Mouse (Mus musculus) neural tube, embryonic 13.5 days (tissue): ENCODE results near the gene Atp6v1g1. TPM values are rescaled to one million over a fixed set of nuclear protein-coding genes. Genes with fewer than 3 reads are reported as not detected.

Experiments used
- ATAC-seq: fragments of 200-750 bp; cut with Nextera tagmentation; 2 replicates; pipeline ENCODE4 v1.8.0; 2017; ENCODE audit warnings: low read depth, mild to moderate bottlenecking, moderate TSS enrichment, moderate library complexity
- H3K27ac ChIP-seq: fragments of 300-500 bp; sonication (generic); replicated peaks from 2 replicates; pipeline ENCODE4 v1.5.1; 2015; ENCODE audit warnings: moderate library complexity, mild to moderate bottlenecking, inconsistent platforms
- H3K27me3 ChIP-seq: fragments of 300-500 bp; sonication (generic); 2 replicates; pipeline ENCODE4 v1.6.1; 2015; ENCODE audit warnings: mild to moderate bottlenecking, inconsistent platforms
- H3K36me3 ChIP-seq: fragments of 300-500 bp; sonication (generic); 2 replicates; pipeline ENCODE4 v1.6.1; 2015; ENCODE audit warnings: mild to moderate bottlenecking, inconsistent platforms
- H3K4me1 ChIP-seq: fragments of 300-500 bp; sonication (generic); replicated peaks from 2 replicates; pipeline ENCODE4 v1.6.1; 2015; ENCODE audit warnings: inconsistent platforms
- H3K4me2 ChIP-seq: fragments of 300-500 bp; sonication (generic); 2 replicates; pipeline ENCODE4 v1.6.1; 2015; ENCODE audit warnings: inconsistent platforms, mild to moderate bottlenecking, moderate library complexity
- H3K4me3 ChIP-seq: fragments of 300-500 bp; sonication (generic); 2 replicates; pipeline ENCODE4 v1.5.1; 2015; ENCODE audit warnings: mild to moderate bottlenecking, inconsistent platforms
- H3K9ac ChIP-seq: fragments of 300-500 bp; sonication (generic); 2 replicates; pipeline ENCODE4 v1.6.1; 2015; ENCODE audit warnings: moderate library complexity, mild to moderate bottlenecking, inconsistent platforms
- H3K9me3 ChIP-seq: fragments of 300-500 bp; sonication (generic); 2 replicates; pipeline ENCODE4 v1.6.1; 2016; ENCODE audit warnings: inconsistent platforms
- WGBS: fragments of 180-500 bp; shearing (Covaris S2); methylation state at CpG from one replicate; pipeline ENCODE4 v1.1.7; 2015; 5-methylcytosine and 5-hydroxymethylcytosine counted together
- polyA plus RNA-seq: library from polyadenylated mRNA; unstranded; fragments of >200 nt; fragmentation: Nextera tagmentation; extraction: Ambion mirVana; gene quantifications from 2 replicates; pipeline ENCODE4 v1.2.1, GENCODE M21; 2015

The Atp6v1g1 gene
- 450 and 499 TPM in 2 replicates for polyA plus RNA-seq

DNA sequence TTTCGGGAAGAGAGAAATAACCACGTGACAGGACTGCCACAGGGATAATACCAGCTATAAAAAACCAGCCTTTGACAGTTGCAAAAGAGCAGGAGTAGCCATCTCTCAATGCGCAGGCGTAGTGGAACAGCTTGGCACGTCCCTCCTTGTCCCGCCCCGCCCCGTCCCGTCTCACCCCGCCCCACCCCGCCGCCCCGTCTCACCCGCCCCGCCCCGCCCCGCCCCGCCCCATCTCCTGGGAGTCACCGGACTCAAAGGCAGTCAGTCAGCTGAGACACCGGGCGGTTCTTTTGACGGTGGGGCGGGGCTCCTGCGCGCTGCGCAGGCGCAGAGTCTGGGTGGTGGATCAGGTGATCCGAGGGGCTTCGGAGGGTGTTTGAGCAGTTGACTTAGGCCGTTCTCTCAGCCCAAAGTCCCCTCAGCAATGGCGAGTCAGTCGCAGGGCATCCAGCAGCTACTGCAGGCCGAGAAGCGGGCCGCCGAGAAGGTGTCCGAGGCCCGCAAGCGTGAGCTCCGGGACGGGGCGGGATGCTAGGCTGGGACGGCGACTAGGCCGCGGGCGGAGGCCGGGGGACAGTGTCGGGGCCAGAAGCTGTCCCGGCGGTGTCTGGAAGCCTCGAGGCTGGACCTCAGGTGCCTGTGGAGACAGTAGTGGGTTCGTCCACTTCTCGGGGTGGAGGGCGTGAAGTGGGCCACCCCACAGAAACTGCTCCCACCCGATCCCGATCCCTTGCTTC is at the start of gene Atp6v1g1:
Gene Atp6v1g1 (plus strand): TSS at position 279 of the 737 bp plus-strand sequence.
- peak within 1 kb of the TSS; percentile 88 for H3K4me3 ChIP-seq
- peak within 1 kb of the TSS; percentile 88 for H3K27ac ChIP-seq
- peak; percentile 96 for ATAC-seq
- peaks cover 37% of the 10 kb centered on the region for H3K4me1 ChIP-seq
- peak within 1 kb of the TSS; percentile 83 for H3K4me2 ChIP-seq
- H3K36me3 ChIP-seq, result peaks cover 18% of the 10 kb centered on the region
- no peaks in the 10 kb centered on the region for H3K9me3 ChIP-seq
- H3K9ac ChIP-seq, result peak within 1 kb of the TSS; percentile 94
- H3K27me3 ChIP-seq, result no peaks in the 10 kb centered on the region
- under 1% methylated on average over 38 of the region's 57 CpGs for WGBS

DNA sequence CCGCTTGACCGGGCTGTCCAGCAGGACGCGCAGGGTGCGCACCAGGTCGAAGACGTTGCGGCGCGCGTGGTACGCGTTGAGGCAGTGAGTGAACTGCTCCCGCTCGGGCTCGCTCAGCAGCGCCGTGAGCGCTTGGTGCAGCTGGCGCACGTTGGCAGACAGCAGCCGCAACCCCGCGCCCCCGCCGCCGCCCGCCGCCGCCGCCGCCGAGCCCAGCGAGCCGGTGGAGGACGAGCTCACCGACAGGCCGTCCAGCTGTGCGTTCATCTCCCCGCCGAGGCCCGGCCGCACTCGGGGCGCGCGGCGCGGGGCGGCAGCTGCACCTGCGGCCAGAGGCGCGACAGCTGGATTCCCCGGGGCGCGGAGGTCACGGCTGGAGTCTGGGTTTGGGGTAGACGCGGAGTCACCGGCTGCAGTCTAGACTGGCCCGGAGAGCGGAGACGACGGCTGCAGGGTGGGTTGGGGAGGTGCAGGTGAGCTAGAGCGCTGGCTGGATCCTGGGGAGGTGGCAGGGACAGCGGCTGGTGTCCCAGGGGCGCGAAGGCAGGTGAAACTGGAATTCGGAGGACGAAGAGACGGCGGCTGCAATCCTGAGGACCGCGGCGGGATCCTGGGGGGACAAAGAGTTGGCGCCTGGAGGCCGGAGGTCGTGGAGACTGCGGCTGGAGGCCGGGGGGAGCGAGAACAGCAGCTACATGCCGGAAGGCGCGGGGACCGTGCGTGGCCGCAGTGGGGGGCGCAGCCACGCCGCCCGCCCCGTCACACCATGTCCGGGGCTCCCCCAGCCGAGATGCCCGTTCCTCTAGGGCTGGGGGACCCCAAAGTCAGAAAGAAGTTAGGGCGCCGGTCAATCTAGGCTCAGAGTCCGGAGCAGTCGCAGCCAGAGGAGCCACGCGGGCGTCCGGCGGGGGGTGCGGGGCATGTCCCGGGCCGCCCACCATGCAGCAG is 49.3 kb upstream of the Atp6v1g1 start:
- Histone ChIP-seq H3K4me1 (peaks cover 52% of the 10 kb centered on the region), H3K36me3 (no peaks in the 10 kb centered on the region), H3K27me3 (peaks cover 9% of the 10 kb centered on the region; the same call in 1 of the 2 replicates), H3K27ac (no peak overlapping the region), H3K4me2 (peak overlapping the region; percentile 87), H3K9me3 (no peaks in the 10 kb centered on the region), H3K9ac (peak overlapping the region; percentile 73), H3K4me3 (peak overlapping the region; percentile 68)
- WGBS, result 1% methylated on average over 90 of the region's 107 CpGs
- ATAC-seq, result peak; percentile 66

DNA sequence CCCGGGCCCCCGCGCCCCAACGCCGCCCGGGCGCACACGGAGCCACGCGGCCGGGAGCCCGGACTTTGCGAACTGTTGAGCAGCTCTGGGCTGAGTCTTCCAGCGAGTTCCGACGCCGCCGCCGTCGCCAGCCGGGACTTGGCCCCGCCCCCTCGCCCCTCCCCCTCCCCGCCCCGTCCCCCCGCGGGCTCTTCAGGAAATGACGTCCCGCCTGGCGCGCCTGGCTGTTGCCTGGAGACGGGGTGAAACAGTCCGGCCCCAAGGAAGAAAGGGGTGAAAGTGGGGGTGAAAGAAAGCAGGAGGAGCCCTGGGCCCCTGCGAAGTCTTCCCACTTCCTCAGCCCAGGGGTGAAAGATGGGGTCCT is 48.7 kb upstream of the Atp6v1g1 start, which contains the start of gene Whrn:
Gene Whrn (minus strand): TSS at position 77 of the 364 bp plus-strand sequence.
- WGBS, result under 1% methylated on average over 32 of the region's 34 CpGs
- Histone ChIP-seq H3K27ac (no peak within 1 kb of the TSS), H3K4me1 (peaks cover 47% of the 10 kb centered on the region), H3K27me3 (peaks cover 12% of the 10 kb centered on the region; the same call in 1 of the 2 replicates), H3K9me3 (no peaks in the 10 kb centered on the region), H3K36me3 (no peaks in the 10 kb centered on the region), H3K9ac (peak within 1 kb of the TSS; percentile 73), H3K4me2 (peak within 1 kb of the TSS; percentile 87), H3K4me3 (peak within 1 kb of the TSS; percentile 68)
- peak; percentile 76 for ATAC-seq

DNA sequence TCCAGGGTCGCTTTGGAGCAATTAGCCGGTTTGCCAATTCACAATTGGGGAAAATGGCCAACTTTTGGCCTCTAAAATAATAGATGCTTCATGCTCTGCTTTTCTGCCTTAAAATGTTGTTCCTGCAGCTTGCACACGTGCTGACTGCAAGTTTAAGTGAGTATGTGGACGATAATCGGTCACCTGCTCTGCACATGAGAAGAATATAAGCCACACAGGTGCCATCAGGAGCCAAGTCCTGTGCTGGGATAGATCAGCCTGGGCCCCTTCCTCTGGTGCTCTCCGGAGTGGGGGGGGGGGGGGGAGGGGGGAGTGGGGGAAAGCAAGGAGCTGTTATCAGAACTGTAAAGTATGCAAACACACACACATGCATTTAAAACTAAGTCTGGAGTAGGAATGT is 48.3 kb upstream of the Atp6v1g1 start:
- H3K4me1 ChIP-seq, result peaks cover 44% of the 10 kb centered on the region
- 8% methylated on average over 6 of the region's 6 CpGs for whole genome bisulfite sequencing
- H3K27me3 ChIP-seq, result peaks cover 14% of the 10 kb centered on the region; the same call in 1 of the 2 replicates
- ATAC-seq, result peak; percentile 38; the same call in 1 of the 2 replicates
- H3K9ac ChIP-seq, result peak overlapping the region; percentile 73
- H3K36me3 ChIP-seq, result no peaks in the 10 kb centered on the region
- H3K9me3 ChIP-seq, result no peaks in the 10 kb centered on the region
- H3K4me2 ChIP-seq, result peak overlapping the region; percentile 87
- H3K27ac ChIP-seq, result no peak overlapping the region
- H3K4me3 ChIP-seq, result peak overlapping the region; percentile 68

DNA sequence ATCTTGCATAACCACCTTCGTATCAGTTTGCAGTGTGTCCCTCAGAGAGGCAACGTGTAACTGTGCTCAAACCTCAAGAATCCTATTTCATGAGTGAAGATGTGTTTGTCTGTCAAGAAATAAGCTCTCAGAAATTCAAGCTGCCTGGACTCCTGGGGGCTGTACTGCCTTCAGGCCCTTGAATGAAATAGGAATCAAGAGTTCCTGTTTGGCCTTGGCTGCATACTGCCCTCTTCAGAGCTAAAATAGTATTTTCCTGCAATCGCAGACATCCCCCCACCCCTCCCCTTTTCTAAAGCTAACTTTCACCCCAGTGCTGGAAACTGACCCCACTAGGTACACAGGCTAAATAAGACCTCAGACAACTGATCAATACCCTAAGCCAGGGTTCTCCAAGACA is 46.2 kb upstream of the Atp6v1g1 start:
- Histone ChIP-seq H3K9me3 (no peaks in the 10 kb centered on the region), H3K4me3 (no peak overlapping the region), H3K27ac (no peak overlapping the region), H3K4me2 (no peak overlapping the region), H3K4me1 (peaks cover 29% of the 10 kb centered on the region), H3K36me3 (no peaks in the 10 kb centered on the region), H3K9ac (no peak overlapping the region), H3K27me3 (peaks cover 14% of the 10 kb centered on the region; the same call in 1 of the 2 replicates)
- WGBS, result 31% methylated on average over 3 of the region's 3 CpGs
- ATAC-seq, result no peak

DNA sequence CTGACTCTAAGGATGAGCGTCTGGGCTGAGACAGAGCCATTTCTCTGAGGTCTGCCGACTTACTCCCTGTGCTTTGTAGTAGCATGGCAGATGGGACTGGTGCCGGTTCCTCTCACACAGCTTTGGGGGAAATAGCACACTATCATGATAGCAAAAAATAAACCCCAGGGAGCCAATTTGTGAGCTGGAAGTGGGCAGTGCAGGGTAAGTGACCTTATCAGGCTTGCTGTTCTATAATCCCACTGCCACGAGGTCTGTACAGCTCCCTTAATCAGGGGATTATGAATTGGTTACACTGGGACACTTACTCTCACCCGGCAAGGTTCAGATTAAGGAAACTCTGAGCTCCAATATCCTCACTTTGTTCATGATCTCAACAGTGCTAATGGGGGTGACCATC is 43.5 kb upstream of the Atp6v1g1 start:
- ATAC-seq, result no peak
- 79% methylated on average over 5 of the region's 5 CpGs for WGBS
- Histone ChIP-seq H3K9me3 (no peaks in the 10 kb centered on the region), H3K4me1 (peaks cover 6% of the 10 kb centered on the region; the same call in 1 of the 2 replicates), H3K4me3 (no peak overlapping the region), H3K36me3 (no peaks in the 10 kb centered on the region), H3K4me2 (no peak overlapping the region), H3K27me3 (peaks cover 5% of the 10 kb centered on the region; the same call in 1 of the 2 replicates), H3K27ac (no peak overlapping the region), H3K9ac (no peak overlapping the region)

DNA sequence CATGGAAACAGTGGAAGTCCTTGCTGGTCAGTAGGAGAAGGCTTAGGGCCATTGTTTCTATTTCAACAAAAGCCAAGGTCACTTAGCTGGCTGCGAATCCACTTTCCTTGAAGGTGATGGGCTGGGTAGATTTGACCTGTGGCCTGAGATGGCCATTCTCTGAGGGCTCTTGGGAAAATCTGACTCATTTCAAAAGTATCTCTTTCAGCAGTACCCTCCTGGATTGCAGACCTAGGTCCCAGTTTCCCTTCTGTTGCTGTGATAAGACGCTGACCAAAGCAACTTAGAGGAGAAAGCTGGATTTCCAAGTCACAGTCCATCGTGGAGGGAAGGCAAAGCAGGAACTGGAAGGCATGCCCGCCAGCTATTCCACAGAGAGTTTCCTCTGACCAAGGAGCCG is 40.6 kb upstream of the Atp6v1g1 start:
- Histone ChIP-seq H3K9ac (no peak overlapping the region), H3K4me3 (no peak overlapping the region), H3K9me3 (no peaks in the 10 kb centered on the region), H3K27ac (no peak overlapping the region), H3K27me3 (peaks cover 5% of the 10 kb centered on the region; the same call in 1 of the 2 replicates), H3K4me1 (no peaks in the 10 kb centered on the region), H3K4me2 (no peak overlapping the region), H3K36me3 (no peaks in the 10 kb centered on the region)
- ATAC-seq, result no peak
- 82% methylated on average over 5 of the region's 5 CpGs for WGBS

DNA sequence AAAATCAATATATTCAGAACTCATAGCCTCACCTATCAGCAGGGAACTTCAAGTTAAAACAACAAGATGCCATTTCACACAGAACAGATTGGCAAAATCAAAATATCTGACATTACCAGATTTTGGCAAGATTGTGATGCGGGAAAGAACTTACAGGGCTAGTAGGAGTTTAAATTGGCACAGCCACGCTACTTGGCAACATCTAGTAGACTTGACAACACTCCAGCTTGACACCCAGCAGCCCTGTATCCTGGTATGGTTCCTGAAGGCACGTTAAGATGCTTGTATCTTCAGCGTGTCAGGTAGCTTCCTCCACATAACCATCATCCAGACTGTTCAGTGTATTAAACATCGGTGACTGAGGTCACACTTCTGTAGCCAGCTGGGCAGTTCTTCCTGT is 37.1 kb upstream of the Atp6v1g1 start:
- 81% methylated on average over 5 of the region's 5 CpGs for WGBS
- no peak for ATAC-seq

DNA sequence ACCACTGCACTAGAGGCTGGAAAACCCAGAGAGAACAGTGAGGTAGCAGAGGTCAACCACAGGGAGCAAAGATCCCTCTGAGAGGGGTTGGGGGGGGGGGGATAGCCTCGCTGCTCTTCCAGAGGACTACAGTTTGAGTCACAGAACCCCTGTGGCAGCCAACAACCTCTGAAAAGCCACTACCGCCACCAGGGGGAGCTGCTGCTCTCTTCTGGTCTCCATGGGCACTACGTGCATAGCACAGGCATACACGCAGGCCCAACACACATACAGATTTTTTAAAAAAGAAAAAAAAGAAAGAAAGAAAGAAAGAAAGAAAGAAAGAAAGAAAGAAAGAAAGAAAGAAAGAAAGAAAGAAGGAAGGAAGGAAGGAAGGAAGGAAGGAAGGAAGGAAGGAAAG is 36.3 kb upstream of the Atp6v1g1 start:
- Histone ChIP-seq H3K9me3 (no peaks in the 10 kb centered on the region), H3K36me3 (no peaks in the 10 kb centered on the region), H3K4me3 (no peak overlapping the region), H3K4me2 (no peak overlapping the region), H3K27me3 (no peaks in the 10 kb centered on the region), H3K9ac (no peak overlapping the region), H3K27ac (no peak overlapping the region), H3K4me1 (no peaks in the 10 kb centered on the region)
- no peak for ATAC-seq
- WGBS, result 22% methylated on average over 4 of the region's 4 CpGs

More for the DNA sequence above, 37.1 kb upstream of the Atp6v1g1 start:
- H3K9me3 ChIP-seq, result no peaks in the 10 kb centered on the region
- H3K4me1 ChIP-seq, result no peaks in the 10 kb centered on the region
- H3K4me2 ChIP-seq, result no peak overlapping the region
- no peak overlapping the region for H3K9ac ChIP-seq
- H3K27ac ChIP-seq, result no peak overlapping the region
- H3K36me3 ChIP-seq, result no peaks in the 10 kb centered on the region
- H3K27me3 ChIP-seq, result no peaks in the 10 kb centered on the region
- no peak overlapping the region for H3K4me3 ChIP-seq

DNA sequence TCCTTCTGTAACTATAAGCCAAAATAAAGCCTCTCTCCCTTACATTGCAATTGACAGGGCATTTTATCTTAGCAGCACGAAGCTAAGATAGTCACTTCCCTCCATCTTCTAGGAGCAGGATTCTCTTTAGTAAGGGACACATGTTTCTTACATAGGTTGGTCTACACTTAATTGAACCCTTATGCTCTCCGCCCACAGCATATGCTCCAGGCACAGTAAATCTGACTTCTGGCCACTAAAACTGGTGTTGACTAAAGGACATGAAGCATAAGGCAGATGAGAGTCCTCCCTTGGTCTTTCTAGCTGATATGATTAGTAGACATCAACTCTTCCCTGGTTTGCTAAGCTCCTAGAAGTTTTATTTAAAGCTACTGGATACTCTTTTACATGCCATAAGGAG is 31.7 kb upstream of the Atp6v1g1 start:
- no peaks in the 10 kb centered on the region for H3K9me3 ChIP-seq
- H3K27me3 ChIP-seq, result no peaks in the 10 kb centered on the region
- H3K9ac ChIP-seq, result no peak overlapping the region
- no peak for ATAC-seq
- H3K36me3 ChIP-seq, result no peaks in the 10 kb centered on the region
- H3K4me2 ChIP-seq, result no peak overlapping the region
- H3K4me3 ChIP-seq, result no peak overlapping the region
- no peaks in the 10 kb centered on the region for H3K4me1 ChIP-seq
- H3K27ac ChIP-seq, result no peak overlapping the region
- WGBS, result 86% methylated on average over 2 of the region's 2 CpGs

DNA sequence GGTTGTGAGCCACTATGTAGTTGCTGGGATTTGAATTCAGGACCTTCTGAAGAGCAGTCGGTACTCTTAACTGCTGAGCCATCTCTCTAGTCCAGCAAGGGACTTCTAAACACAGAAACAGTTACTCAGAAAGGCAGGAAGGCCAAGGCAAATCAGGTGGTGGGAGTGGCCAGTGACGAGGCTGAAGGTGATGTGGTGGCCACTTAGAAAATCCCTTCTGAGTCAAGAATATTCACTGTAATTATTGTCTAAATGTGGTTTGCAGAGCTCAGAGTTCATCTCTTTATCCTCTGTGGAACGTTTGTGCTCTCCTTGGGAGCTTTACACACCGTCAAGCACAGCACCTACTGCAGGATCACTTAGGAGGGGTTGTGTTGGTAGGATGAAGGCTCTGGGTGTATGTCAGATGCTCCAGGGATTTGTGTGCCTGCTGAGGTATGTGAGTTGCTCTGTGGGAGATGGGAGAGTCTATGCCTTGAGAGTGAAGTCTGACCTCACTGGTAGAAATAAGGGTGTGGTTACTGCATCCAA is 30.1 kb upstream of the Atp6v1g1 start:
- H3K27ac ChIP-seq, result no peak overlapping the region
- no peak overlapping the region for H3K9ac ChIP-seq
- H3K4me2 ChIP-seq, result no peak overlapping the region
- H3K4me1 ChIP-seq, result no peaks in the 10 kb centered on the region
- no peaks in the 10 kb centered on the region for H3K27me3 ChIP-seq
- 80% methylated on average over 4 of the region's 4 CpGs for WGBS
- ATAC-seq, result no peak
- no peaks in the 10 kb centered on the region for H3K9me3 ChIP-seq
- no peaks in the 10 kb centered on the region for H3K36me3 ChIP-seq
- H3K4me3 ChIP-seq, result no peak overlapping the region

DNA sequence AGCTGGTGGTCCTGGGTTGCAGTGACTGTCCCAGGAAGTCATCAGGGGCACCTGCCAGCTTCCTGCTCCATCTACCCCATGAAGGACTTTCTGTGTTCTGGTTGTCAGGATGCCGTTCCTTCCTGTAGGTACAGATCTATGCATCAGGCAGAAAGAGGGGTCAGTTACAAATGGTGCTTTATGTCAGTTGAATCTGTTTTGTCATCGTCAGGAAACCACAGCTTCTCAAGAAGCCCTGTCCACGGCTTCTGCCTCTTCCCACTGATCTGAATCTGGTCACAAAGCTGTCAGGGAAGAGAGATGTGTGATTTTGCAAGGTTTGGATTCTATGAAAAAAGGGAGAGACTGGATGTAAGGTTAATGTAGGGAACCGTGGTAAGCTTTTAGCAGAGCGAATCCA is 29.6 kb upstream of the Atp6v1g1 start:
- H3K36me3 ChIP-seq, result no peaks in the 10 kb centered on the region
- no peak overlapping the region for H3K4me2 ChIP-seq
- ATAC-seq, result no peak
- H3K27ac ChIP-seq, result no peak overlapping the region
- no peak overlapping the region for H3K4me3 ChIP-seq
- H3K9ac ChIP-seq, result no peak overlapping the region
- no peaks in the 10 kb centered on the region for H3K4me1 ChIP-seq
- H3K9me3 ChIP-seq, result no peaks in the 10 kb centered on the region
- H3K27me3 ChIP-seq, result no peaks in the 10 kb centered on the region
- WGBS, result 89% methylated on average over 5 of the region's 5 CpGs
